Mouse (Mus musculus) T-helper 1 cell (primary cell): ENCODE data around the gene Trmt10b.

Experiments used
- in situ Hi-C: fragments of 300-600 bp; cut with MboI, MseI; formaldehyde crosslinking; loops from one replicate; pipeline ENCODE4 v1.15.1; 2025; ENCODE audit warnings: high pct_unique_total_duplicates

The Trmt10b gene

DNA sequence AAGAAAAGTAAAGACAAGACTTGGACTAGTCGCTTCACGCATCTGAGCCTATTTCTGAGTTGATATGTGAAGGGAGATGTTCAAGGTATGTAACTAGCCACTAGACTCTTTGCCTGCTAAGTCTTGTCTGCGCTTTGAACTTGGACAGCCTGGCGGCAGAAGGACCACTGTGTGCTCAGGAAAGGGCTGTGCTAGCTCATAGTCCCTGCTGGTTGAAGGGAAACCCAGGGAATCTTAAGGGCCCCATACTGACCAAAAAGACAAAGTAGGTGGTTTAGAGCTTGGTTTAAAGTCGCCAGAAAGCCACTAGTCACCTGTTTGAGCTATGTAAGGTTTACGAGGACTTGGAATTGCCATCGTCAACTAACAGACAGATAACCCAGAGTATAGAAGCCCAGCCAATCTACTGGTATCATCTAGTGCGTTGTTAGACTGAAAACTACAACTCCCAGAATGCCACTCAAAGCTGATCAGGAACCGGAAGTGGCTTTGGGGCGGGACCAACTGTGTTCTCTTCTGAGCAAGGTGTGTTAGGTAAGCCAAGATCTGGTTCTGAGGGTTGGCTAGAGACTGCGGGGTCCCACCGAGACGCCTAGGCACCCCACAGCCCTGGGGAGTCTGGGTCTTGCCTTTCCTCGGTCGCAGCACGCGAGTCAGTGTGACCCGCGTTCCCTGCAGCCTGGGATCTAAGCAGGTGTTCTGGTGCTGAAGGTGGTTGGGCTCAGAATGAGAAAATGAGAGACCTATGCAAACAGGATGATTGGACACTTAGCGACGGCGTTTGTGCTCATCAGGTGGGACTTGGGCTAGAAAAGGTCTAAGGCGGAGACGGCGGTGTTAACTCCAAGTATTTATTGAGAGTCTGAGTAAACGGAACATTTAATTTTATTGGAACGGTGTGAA is at the start of gene Trmt10b:
Trmt10b (plus strand) TSS at position 466 of the 903 bp plus-strand sequence.
- in situ Hi-C loops: no loop called here

- in situ Hi-C loops: no loop called here
These were observed 45.7 kb upstream of the Trmt10b start for GRCm38 (mm10) chr4:45251265-45251664.

GRCm38 (mm10) chr4:45252861-45253262 is 44.1 kb upstream of the Trmt10b start:
- in situ Hi-C loops: no loop called here

GRCm38 (mm10) chr4:45253839-45254601 is 42.9 kb upstream of the Trmt10b start:
- in situ Hi-C loops: no loop called here

- in situ Hi-C loops: no loop called here
These were observed 37.6 kb upstream of the Trmt10b start for GRCm38 (mm10) chr4:45259232-45259832.

DNA sequence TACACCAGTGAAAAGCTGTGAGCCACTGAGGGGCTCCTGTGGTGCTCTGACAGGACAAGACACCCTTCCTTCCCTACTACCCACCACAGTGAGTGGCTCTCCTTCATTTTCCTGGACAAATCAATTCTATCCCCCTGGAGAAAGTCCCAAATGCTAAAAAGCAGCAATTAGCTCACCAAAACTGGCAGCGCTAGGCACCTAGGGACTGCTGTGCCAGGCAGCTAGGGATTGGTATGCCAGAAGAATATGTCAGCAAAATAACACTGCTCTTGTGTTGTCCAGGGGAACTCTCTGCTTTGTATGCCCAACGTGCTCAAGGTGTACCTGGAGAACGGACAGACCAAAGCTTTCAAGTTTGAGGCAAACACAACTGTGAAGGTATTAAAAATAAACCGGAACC is 35.4 kb upstream of the Trmt10b start:
- in situ Hi-C loops: no loop called here

GRCm38 (mm10) chr4:45267883-45268282 is 29.0 kb upstream of the Trmt10b start:
- in situ Hi-C loops: no loop called here

DNA sequence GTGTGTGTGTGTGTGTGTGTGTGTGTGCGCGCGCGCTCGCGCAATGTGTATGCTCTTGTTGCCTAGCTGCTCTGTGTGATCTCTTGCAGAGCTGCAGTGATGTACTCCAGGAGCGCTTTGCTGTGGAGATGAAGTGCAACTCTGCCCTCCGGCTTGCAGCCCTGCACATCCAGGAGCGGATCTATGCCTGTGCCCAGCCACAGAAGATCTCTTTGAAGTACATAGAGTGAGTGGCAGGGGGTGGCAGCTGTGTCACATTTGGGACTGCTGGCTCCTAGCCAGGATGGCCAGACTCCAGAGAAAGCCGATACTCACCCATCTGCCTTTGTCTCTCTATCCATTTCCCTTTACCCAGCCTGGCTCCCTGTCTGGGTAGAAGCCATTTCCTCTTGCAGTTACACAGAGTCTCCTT is 25.9 kb upstream of the Trmt10b start:
- in situ Hi-C loops: no loop called here

DNA sequence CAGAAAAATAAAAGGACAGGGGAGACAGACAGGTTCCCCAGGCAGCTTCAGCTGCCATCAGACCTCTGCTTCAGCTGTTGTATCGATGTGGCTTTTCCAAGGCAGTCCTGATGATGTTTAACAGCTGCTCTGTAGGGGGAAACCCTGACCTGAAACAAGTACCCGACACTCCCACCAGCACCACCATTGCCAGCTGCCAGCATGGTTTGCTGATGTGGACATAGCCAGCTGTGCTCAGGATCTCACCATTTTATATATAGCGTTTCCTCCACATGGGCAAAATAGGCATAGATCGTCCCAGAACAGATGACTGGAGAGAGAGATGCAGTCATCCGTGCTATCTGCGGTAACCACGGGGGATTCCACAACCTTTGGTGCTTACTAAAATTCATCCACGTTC is 21.2 kb upstream of the Trmt10b start:
- in situ Hi-C loops: no loop called here

DNA sequence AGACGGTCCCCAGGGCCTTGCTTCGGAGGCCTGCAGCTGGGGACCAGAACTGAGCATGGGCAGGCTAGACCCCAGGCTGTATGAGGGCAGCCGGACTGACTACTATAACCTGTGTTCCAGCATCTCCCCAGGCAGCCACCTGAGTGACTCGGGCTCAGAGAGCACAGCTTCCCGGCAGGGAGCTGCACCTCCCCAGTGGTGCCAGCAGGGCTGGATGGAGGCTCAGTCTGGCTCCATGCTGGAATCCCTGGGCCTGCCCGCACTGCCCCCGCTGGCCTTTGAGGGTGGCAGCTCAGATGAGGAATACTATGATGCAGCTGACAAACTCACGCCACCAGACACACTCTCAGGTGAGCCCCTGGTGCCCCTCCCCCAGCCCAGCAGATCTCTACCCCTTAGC is 17.6 kb upstream of the Trmt10b start:
- in situ Hi-C loops: no loop called here

DNA sequence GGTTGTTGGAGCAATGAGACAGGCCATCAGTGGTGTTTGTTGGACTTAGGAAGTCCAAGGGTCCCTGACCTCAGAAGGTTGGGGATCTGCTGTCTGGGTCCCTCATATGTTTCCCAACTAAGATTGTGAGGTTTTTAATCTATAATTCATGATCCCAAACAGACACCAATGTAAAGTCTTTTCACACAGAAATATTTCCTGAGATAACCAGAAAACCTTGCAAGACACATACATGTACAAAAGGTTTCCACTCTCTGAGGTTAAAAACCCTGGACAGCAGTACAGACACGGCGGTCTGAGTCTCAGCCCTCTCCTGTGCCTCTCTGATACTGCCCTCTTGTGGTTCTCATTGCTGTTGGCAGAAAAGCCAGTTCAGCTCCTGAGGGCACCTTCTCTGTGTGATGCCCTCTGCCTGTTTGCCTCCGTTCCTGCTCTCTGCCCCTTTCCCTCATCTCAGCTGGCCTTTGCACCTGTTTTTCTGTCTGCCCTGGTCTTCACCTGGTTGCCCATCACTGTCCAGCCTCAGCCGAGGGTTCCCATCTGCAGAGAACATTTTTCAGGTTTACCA is 16.9 kb upstream of the Trmt10b start:
- in situ Hi-C loops: loop anchor here (5.0 to 10.0 kb wide), 2 partner anchors 173 to 265 kb away; partner anchors contain the start of genes Polr1e, Tomm5 and Zbtb5

DNA sequence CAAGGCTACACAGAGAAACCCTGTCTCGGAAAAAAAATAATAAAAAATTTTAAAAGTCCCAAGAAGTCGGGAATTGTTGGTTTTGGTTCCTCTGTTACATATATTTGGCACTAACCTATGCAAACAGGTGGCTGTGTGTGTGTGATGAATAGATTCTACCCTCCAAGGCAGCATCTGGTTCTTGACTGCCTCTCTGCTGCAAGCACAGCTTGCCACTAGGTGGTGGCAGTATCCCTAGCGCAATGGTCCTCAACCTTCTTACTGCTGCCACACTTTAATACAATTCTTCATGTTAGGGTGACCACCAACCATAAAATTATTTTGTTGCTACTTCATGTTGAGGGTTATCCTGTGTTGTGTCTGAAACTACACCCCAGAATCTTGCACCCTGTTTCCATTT is 10.6 kb upstream of the Trmt10b start:
- in situ Hi-C loops: loop anchor here (10.0 kb wide), 1 partner anchor 272 kb away; the partner anchor contains the start of genes Polr1e and Zbtb5

DNA sequence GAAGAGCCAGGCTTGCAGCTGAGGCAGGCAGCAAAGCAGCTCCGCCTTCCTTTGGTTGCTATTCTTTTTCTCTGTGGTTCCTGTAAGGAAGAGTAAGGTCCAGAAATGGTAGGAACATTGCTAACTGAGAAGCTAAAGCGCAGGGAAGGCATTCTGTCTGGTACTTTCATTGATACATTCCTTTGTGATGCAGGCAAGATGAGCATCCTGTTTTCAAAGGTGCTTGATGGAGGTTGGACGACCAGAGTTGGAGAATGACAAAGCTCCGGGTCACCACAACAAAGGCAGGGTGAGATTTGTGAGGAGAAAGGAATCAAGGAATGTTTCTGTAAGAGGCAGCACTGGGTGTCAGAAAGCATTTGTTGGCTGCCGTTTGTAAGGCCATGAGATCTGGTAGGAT is 9.0 kb upstream of the Trmt10b start:
- in situ Hi-C loops: loop anchor here (10.0 kb wide), 1 partner anchor 273 kb away; the partner anchor contains the start of genes Polr1e and Zbtb5

- in situ Hi-C loops: no loop called here
These were observed 8.6 kb downstream of the Trmt10b start for GRCm38 (mm10) chr4:45305536-45305935.

DNA sequence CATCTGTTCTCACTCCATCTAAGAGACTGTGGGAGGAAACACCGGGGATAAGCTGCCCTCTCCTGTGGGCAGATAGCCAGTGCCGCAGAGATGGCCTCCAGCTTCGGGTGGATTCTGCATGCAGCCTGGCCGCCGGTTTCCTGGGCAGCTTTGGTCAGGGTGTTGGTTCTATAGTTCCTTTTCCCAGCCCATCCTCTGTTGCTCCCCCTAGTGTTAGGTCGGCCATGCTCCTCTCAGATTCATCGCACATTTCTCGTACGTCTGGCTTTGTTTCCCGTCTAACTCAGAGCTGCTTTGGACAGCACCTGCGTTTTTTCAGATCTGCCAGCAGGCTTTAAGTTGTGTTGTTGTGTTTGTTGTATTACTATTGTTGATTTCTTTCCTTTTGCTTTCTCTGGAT is 11.1 kb downstream of the Trmt10b start:
- in situ Hi-C loops: no loop called here

DNA sequence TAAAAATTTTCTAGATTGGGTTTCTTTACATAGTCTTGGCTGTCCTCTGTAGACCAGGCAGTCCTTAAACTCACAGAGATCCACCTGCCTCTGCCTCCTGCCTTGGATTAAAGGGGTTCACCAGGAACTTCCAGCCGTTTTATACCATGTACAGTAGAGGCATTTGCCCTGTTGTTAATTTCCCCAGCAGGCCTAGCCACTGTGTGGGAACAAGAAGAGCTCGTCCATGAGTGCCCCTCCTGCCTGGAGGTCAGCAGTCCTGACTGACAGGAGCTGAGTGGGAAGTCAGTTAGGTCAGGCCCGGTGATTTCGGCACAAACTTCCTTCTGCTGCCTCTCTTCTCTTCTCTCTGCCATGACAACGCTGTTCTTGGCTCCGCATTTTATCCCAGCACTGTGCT is 11.7 kb downstream of the Trmt10b start:
- in situ Hi-C loops: no loop called here

- in situ Hi-C loops: no loop called here
These were observed 14.1 kb downstream of the Trmt10b start for GRCm38 (mm10) chr4:45311056-45311455.

GRCm38 (mm10) chr4:45320159-45320816 is 23.4 kb downstream of the Trmt10b start:
- in situ Hi-C loops: no loop called here

- in situ Hi-C loops: no loop called here
These were observed 34.2 kb downstream of the Trmt10b start for GRCm38 (mm10) chr4:45331139-45331538.

GRCm38 (mm10) chr4:45332466-45332865 is 35.5 kb downstream of the Trmt10b start:
- in situ Hi-C loops: no loop called here

DNA sequence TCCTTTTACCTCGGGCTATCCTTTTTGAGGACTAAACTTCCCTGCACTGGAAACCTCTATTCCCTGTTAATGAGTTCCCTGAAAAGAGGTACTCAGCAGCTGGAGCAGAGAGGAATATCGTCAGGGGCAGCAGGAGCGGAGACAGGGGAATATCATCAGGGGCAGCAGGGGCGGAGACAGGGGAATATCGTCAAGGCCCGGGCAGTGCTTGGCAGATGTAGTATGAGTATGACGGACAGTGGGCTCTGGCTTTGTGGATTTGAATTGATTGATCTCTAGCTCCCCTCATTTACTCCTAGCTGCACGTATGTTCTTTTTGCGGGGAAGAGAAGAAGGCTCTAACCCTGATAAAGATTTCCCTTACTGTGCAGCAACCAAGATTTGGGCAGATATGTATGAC is 44.3 kb downstream of the Trmt10b start:
- in situ Hi-C loops: loop anchor here (5.0 kb wide), 1 partner anchor 1104 kb away; no protein-coding TSS in a partner anchor
